Mouse (Mus musculus): ENCODE measurements around the gene Guca1a. TPM values are rescaled to one million over a fixed set of nuclear protein-coding genes. Genes with fewer than 3 reads are reported as not detected.
A peak's percentile ranks its signal among the peaks of the same experiment; 100 is the strongest.
"Not testable (repeated sequence)": the region's sequence is repeated elsewhere in the genome, so short reads cannot be mapped to it uniquely, and the experiment has no call there.

Gene Guca1a
- total RNA-seq, 1 experiment from 2014 or later, result 2.2 TPM

- not testable (repeated sequence) for DNase-seq
Observed at GRCm38 (mm10) chr17:47409897-47410861, 9.8 kb upstream of the Guca1a start.

- DNase-seq, result peak; percentile 58
Observed at GRCm38 (mm10) chr17:47408558-47408898, 8.1 kb upstream of the Guca1a start.

DNA sequence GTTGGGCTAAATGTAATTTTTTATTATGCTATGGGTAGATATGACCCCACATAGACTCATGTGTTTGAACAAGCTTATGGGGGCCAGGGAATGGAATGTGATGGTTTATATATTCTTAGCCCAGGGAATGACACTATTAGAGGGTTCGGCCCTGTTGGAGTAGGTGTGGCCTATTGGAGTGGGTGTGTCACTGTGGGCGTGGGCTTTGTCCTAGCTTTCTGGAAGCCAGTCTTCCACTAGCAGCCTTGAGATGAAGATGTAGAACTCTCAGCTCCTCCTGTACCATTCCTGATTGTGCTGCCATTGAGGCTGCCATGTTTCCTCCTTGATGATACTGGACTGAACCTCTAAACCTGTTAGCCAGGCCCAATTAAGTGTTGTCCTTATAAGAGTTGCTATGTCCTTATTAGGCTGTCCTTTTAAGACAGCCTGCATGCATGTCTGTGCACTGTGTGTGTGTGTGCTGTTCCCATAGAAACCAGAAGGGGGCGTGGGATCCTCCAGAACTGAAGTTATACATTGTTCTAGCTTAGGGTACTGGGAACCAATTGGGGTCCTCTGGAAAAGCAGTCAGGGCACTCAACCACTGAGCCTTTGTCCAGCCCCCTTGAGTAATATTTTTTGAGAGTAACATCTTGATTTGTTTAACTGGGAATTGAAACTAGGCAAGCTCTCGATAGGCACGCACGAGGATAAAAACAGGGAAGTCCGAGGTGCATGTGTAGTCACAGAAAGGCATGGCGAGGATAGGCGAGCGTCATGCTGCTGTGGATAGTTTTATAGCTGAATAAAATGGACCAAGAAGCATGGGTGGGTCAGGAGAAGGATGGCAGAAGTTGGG, 7.6 kb upstream of the Guca1a start:
- no peak for DNase-seq

GRCm38 (mm10) chr17:47399091-47399490, 1.3 kb downstream of the Guca1a start:
- no peak for DNase-seq

DNA sequence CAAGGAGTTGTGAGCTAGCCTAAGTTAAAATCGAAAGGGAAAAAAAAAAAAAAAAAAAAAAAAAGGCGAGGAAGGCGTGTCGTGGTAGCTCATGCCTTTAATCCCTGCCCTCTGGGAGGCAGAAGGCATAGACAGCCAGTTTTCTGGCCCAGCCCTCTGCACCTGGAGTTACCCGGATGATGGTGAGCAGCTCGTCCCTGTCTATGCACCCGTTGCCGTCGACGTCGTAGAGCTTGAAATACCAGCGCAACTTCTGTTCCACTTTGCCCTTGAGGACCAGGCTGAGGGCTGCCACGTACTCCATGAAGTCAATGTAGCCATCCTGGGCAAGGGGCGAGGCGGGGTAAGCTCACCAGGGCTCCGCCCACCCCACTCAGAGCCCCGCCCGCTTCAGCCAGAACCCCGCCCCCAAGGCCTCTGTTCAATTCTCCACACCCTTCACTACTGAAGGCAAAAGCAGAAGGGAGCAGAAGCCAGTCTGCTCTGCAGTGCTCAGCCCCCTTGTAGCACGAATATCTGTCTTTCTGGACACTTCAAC, 4.9 kb downstream of the Guca1a start:
- DNase-seq, result peak; percentile 68

GRCm38 (mm10) chr17:47394223-47394869, 6.0 kb downstream of the Guca1a start:
- DNase-seq, result peak; percentile 39

DNA sequence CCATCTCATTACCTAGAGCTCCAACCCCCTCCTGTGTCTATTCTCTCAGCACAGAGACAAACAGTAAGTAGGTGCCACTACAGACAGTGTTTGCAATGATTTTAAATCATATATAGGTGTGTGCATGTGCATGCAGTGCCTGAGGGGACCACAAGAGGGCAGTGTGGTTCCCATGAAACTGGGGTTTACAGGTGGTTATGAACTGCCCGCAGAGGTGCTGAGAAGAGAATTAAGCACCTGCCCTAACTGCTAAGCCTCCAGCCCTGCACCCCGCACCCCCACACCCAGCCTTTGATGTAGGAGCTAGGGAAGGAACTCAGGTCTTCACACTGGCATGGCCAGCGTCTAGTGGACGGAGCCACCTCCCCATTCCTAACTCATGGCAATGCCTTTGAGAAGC, 13.7 kb downstream of the Guca1a start:
- DNase-seq, result peak; percentile 51

- no peak for DNase-seq
Observed at GRCm38 (mm10) chr17:47385145-47385544, 15.2 kb downstream of the Guca1a start, which contains the start of gene Guca1b. Gene Guca1b, plus strand, starts transcription at chr17:47385393.

GRCm38 (mm10) chr17:47384064-47384463, 16.3 kb downstream of the Guca1a start:
- DNase-seq, result no peak

- no peak for DNase-seq
Observed at GRCm38 (mm10) chr17:47383266-47383665, 17.1 kb downstream of the Guca1a start.

DNA sequence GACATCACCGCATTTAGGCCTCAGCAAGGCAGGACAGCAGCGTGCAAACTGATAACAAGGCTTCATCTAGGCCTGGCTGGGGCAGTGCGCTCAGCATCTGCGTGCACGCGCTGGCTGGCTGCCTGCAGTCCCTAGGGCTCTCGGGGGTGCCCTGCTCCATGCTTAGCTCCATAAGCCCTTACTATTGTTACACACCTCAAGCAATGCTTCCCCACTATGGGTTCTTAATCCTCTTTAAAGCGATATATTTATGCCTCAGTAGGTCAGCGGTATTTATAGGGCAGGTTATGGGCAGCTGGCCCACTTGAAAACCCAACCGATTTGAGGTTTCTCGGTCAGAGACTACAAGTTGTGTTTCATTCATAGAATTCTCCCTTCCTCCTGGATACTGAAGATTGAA, 18.5 kb downstream of the Guca1a start:
- no peak for DNase-seq

DNA sequence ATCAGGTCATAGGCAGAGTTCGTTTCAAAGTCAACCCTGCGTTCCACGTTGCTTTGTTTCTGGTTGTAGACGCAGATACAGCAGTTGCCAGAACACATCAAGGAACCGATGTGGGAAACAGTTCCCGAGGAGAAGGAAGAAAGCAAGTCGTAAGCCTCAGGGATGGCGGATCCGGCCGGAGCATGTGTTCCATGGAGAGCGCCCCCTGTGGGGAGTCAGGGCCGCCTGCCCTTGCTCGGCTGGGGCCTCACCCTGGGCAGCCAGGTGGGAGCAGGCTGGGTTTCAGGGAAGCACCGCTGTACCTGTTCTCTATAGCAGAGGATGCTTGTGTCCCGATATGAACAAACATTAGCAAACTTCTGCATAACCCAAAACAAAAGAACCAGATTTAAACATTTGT, 22.3 kb downstream of the Guca1a start:
- no peak for DNase-seq

- no peak for DNase-seq
Observed at GRCm38 (mm10) chr17:47376779-47377280, 23.6 kb downstream of the Guca1a start.

DNA sequence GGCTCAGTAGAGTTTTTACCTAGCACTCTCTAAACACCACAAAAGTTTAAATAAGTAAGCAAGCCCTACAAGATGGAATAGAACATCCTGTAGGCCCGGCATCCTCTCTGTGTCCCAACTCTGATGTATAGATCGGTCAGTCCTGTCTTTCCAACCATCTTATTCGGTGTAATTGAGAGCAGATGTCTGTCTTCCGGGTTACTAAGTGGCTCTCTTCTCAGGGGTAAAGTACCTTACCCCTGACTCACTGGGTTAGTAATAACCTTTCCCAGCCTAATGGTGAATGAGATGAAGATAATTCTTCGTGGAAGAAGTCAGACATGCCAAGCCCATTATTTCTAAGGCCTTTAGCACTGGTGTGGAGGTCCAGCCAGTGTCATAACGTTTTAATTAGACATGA, 26.4 kb downstream of the Guca1a start:
- DNase-seq, result no peak

- peak; percentile 53 for DNase-seq
Observed at GRCm38 (mm10) chr17:47371451-47371850, 28.9 kb downstream of the Guca1a start.

GRCm38 (mm10) chr17:47369087-47369443, 31.3 kb downstream of the Guca1a start:
- peak; percentile 30 for DNase-seq

- peak; percentile 85 for DNase-seq
Observed at GRCm38 (mm10) chr17:47368401-47369086, 31.8 kb downstream of the Guca1a start, which contains the start of gene Mrps10. Gene Mrps10, plus strand, starts transcription at chr17:47368887.

DNA sequence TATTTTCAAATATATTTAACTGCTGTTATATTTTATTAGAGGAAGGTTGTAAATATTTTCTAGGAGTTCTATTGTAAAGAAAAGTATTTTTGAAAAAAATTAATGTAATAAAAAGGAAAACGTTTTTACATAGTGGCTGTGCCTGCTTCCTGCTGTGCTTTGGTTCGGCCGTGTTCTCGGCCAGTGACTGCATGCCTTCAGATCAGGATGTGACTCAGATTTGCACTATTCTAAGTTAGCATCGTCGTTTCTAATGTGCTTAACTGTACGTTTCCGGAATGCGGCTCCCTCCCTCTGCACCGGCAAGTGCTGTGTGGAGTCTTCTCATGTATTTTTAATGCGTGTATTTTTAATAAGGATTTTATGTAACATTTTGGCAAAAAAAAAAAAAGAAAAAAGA, 39.0 kb downstream of the Guca1a start:
- DNase-seq, result no peak

DNA sequence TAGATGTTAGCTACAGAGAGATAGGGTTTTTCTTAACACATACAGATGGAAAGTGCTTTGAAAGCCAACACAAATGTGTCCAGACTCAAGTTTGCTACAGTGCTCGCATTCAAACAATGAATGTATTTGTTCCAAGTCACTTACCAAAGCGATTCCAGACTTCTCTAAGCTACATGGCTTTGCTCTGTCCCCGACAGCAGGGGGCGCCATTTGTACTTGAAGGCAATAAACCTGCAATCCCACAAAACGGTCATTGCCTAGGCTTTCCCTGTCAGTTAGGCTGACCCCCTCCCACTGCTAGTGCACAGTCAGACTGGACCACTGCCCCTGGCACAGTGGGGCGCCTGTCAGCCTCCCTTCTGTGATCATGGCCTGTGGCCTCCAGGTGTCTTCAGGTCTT, 40.4 kb downstream of the Guca1a start:
- DNase-seq, result peak; percentile 71

GRCm38 (mm10) chr17:47349721-47350319, 50.6 kb downstream of the Guca1a start:
- no peak for DNase-seq

Data from adrenal gland, postnatal 25 days (tissue).